Mouse (Mus musculus) T-helper 1 cell (primary cell): ENCODE data around the gene Kcnc4.

ENCODE experiments used
- in situ Hi-C: fragments of 300-600 bp; cut with MboI, MseI; formaldehyde crosslinking; loops from one replicate; pipeline ENCODE4 v1.15.1; 2025; ENCODE audit warnings: high pct_unique_total_duplicates

Kcnc4 gene

DNA sequence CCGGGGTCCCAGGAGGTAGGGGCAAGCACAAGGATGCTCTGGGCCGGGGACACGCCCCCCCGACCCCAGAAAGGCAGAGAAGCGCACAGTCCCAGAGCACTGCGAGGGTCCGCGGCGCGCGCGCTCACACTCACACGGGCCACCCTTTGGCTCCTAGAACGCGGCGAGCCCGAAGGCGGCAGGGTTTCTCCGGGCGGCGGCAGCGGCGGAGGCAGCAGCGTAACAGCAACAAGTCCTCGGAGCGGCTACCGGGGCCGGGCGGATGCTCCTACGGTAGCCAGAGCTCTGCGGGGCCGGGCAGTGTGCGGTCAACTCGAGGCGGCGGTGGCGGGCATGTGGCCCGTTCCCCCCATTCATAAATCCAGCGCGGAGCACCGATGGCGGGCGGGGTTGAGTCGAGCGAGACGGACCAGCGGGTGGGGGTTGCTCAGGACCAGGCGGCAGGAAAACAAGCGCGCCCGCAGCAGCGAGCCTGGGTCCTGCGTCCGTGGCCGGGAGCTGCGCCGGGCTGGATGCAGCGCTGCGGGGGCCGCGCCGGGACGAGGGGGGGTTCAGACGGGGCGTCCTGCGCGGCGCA lies at the start of gene Kcnc4:
Gene Kcnc4, minus strand, starts transcription at position 357 of the 577 bp plus-strand sequence.
- in situ Hi-C loops: no loop called here

DNA sequence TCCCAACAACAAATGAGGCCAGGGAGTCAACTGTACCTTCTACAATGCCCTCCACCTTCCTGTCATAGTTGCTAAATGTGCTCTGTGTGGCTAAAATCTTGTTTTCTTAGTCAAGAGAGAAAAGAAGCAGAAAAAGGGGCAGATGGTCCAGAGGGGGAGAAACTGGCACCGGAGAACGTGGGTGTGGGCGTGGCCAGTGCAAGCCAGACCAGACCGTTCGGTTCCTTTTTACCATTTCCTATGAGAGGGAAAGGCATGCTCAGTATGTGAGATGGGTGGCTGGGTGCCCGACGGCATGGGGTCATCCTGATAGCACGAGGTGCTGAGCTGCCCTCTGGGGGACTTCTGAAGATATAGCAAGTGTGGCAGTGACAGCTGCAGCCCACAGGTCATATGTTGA lies 49.3 kb upstream of the Kcnc4 start:
- in situ Hi-C loops: no loop called here

DNA sequence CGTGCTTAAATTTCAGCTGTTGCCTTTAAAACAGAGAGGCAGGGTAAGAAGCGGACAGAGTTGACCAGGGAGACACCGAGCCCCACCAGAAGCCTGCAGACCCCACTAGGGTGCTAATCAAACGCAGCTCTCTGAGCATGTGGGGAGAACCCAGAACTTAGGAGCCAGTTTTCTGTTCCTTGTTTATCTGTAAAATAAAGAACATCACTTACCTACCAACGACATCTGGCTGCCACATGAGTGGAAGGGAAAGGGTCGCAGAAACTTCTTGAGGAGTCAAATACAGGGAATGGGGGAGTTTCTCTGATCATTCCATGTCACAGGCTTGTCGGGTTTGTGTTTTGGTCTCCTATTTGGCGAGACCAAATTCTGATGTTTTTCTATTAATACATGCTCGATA lies 48.6 kb upstream of the Kcnc4 start:
- in situ Hi-C loops: no loop called here

DNA sequence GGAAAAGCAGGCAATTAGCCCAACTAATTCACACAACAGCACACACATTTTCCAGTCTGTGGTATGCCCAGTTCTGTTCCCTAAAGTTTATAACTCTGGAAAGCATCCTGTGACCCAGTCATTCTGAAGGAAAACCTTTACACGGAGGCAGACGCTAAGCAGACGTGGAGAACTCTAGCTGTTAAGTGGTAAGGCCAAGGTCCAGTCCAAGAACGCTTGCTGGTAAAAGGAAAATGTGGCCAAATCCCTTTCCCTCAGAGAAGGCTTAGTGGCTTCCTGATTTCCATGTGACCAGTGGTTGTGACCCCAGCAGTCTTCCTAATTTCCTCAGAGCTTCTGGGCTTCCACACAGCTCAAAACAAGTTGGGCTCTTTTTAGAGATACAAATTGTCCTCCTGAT lies 47.2 kb upstream of the Kcnc4 start:
- in situ Hi-C loops: no loop called here

DNA sequence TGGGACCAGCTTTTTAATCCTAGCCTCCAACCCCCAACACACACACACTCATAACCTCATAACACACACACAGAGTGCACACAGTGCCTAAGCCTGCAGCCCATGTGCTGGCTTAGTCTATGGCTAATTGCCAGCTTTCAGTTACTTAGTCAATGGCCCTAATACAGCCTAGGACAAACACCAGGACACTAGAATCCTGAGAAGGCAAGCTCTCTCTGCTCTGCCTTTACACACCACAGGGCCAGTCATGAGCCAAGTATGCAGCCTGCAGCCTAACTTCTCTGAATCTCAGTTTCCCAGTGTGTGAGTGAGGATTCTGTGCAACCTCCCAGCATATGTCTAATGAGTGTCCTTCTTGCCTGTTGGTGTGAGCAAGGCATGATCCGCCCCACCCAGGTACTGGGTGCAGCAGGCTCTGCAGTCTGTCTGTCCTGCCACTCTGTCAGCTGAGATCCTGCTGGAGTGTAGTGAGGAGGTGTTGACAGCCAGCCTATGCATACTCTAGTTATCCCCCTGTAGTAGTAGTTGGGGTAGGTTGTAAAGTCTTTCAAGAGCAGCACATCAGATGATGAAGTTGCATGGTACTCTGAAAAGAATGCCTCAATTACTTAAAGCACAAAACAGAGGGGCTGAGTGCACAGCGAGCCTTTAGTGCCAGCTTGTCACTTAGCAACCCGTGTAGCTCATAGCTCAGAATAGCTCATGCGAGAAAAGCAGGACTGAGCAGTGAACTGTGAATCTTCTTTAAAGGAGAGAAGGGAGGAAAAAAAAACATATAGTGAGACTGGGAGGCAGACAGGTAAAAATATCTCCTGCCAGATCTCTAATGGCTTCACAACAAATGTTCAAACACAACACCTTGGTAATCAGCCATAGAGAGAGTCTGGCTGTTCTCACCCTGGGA lies 46.4 kb upstream of the Kcnc4 start:
- in situ Hi-C loops: no loop called here

DNA sequence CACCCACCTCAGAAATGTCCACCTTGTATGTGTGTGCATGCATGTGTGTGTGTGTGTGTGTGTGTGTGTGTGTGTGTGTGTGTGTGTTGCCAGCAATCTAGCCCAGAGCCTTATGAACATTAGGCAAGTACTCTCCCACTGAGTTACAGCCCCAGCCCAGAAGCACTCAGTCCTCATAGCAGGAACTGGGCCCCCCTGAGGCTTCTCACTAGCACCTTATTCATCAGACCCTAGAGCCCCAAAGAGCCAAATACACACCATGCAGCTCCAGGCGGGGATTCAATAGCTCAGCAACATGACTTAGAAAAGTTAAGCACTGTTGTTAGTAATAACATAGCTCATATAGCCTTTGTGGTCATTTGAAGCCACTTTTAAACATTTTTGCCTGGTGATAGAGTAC lies 45.2 kb upstream of the Kcnc4 start:
- in situ Hi-C loops: no loop called here

DNA sequence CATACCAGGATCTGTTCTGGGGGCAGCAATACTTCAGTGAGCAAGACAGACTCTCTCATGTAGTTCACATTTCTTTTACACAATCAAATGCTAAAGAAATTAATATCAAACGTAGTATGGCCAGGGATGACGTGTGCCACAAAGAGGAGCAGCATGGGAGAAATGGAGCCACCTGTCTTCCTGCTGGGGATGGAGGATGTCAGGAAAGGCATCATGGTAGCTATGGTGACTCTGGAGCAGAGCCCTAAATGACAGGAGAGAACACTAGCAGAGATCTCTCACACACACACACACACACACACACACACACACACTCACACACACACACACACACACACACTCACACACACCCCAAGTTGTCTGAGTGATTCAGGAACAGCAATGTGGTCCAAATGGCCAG lies 44.4 kb upstream of the Kcnc4 start:
- in situ Hi-C loops: no loop called here

DNA sequence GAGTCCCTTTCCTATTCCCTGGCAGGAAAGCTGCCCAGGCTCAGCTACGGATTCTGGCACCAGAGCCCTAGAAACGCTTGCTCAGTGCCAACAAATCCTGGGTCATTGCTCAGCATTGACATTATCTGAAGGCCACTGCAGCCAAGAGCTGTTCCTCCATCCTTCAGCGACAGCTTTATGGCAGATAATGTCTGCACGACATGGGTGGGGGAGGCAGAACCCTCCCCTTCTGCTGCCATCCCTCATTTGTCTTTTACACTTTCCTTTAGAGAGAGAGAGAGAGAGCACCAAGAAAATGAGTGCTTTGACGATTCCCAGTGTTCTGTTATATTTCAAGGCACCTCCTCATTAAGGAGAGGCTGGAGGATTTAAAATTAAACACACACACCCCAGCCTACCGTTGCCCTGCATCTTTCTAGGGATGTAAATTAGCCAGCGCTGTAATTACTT lies 42.4 kb upstream of the Kcnc4 start:
- in situ Hi-C loops: no loop called here

DNA sequence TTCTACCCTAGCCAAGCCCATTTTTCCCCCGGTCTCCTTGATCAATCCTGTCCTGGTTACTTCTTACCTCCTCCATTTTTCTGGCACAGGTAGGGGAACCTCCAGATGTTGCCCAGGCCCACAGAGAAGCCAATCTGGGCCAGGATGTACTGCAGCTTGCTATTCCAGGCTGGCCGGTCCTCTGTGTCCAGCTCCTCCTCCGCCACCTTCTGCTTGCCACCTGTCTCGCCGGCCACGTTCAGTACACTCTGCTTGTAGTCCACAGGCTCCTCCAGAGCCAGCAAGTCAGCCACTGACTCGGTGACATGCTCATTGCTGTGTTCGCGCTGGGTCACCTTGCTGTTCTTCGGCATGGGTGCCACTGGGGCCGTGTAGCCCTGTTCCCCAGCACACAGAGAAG lies 40.9 kb upstream of the Kcnc4 start:
- in situ Hi-C loops: no loop called here

DNA sequence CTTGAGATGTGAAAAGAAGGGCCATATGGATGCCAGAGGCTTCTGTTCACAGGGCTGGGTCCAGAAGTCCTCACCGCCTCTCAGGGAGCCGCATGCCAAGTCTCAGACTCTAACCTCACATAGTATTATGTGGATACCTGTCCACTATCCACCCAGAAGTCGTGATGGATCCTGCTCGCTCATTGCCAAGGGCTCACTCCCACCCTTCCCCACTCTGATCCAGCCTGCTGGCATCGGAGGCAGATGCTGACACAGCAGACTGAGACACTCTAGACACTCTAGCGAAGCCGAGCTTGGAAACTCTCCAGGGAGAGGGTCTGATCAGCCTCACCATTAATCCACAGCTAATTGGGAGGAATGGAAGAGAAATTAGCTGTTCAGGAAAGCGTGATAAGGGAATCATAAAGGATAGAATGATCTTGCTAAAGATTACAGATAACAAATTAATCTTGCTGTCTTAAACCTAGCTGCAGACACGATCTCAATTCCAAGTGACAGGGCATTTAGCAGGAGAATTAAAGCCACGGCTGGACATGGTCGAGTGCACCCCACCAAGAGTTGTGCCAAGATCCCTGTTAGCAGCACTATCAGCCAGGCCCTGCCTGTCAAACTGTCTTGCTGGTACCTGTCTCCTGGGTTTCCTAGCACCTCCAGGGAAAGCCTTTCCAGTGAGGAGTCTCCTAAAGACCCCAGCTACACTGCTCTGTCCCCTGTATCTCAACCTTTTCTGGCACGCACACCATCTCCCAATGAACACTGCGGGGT lies 36.9 kb upstream of the Kcnc4 start:
- in situ Hi-C loops: no loop called here

DNA sequence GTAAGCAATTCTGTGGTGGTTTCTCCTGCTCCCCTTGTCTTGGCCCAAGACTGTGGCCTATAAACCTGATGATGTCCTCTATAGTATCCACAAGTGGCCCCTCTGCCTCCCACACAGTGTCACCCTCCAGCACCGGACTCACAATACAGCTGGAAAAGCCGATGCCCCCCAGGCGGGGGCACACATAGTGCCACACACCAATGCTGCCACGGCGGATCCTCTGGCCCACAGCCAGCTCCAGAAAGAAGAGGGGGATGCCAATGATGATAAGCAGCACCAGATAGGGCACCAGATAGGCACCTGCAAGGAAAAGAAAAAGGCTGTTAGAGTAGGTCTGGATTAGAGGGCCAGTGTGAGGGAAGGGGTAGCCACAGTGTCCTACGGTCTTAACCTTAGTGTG lies 36.2 kb upstream of the Kcnc4 start:
- in situ Hi-C loops: no loop called here

DNA sequence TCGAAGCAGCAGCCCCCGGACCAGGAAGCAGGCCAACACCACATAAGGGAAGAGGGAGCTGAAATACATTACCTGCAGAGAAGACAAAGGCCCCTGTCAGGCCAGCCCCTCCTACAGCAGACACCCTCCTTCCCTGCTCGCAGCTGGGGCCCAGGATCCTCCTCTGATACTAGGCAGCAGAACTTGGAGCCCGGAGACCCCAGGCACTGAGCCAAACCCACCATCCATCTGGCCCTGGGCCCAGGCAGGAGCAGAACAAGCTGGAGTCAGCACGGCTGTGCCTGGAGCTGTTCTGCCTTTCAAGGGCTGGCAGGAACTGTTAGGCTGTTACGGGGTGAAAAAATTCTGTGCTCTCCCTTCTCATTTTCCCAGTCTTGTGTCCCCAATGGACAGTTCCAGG lies 32.1 kb upstream of the Kcnc4 start:
- in situ Hi-C loops: no loop called here

DNA sequence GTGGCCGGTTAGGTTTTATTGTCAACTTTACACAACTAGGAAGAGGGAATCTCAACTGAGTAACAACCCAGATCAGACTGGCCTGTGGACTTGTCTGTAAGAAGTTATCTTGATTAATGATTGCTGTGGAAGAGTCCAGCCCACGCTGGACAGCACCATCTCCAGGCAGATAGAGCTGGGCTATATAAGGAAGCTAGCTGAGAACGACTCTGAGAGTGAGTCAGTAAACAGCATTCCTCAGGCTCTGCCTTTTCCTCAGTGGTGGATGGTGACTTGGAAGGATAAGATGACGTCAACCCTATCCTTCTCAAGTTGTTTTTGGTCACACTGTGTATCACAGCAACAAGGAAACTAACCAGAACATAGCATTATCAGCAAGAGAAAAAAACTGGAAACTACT lies 29.3 kb upstream of the Kcnc4 start:
- in situ Hi-C loops: no loop called here

DNA sequence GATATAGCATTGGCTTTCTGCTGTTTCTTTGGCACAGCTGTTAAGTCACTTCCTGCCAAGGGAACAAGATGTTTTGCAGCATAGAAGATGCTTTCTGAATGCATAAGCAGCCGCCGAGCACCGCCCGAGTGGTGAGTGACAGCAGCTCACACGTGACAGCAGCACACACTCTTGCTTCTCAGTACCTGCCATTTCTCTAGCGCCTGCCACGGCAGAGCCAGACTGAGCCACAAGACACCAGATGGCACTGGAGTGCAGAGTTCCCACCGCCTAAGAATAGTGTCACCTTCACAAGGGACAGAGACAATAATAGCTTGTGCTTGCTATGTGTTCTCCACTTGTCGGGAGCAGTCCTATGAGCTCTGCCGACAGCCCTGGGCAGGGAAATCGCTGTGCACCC lies 23.9 kb upstream of the Kcnc4 start:
- in situ Hi-C loops: no loop called here

DNA sequence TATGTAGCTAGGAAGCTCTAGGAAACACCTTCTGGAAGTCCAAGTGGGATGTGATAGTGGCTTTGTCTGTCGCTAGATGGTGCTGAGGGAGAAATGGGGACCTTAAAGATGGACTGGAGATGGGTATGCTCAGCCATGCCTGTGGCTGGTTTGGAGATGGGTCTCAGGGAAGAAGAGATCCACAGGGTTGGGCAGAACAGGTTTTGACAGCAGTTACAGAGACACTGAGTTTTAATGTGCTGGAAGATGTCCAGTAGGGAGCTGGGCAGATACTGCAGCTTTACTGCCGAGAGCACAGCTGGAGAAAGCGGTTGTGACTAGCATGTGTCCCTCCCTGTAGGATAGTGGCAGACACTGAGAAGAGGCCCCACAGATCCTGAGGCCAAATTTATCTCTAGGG lies 21.3 kb upstream of the Kcnc4 start:
- in situ Hi-C loops: no loop called here

DNA sequence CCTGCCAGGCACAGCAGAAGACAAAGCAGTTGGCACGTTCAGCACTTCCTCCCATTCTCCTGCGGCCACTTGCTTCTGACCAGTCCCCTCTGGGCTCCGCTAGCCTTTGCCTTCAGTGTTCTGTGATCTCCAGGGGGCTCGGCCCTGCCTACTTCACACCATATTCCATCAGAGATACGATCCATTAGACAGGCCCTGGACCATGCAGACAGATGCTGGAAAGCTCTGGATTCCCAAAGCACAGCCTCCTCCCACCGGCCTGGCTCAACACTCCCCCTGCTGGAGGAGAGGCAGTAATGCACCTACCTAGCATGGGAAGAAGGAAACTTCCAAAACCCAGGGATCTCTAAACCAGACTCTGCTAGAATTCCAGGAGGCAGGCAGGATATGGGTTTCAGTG lies 12.8 kb upstream of the Kcnc4 start:
- in situ Hi-C loops: no loop called here

DNA sequence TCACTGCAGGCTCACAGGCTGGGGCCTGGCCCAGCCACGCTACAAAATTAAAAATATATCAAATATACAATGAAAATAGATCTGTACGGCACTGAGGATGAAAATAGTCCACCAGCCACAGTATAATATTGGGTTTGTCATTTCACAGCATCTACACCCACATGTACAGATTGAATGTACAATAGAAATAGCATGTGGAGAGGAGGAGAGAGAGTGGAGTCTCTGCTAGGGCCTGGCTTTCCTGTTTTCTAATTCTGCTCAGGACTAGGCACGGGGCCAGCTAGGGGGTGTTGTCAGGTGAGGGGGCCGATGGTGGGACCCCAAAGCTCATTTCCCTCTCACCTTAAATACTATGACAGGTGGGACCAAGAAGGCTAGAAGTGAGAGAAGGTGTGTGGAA lies 9.7 kb upstream of the Kcnc4 start:
- in situ Hi-C loops: no loop called here

DNA sequence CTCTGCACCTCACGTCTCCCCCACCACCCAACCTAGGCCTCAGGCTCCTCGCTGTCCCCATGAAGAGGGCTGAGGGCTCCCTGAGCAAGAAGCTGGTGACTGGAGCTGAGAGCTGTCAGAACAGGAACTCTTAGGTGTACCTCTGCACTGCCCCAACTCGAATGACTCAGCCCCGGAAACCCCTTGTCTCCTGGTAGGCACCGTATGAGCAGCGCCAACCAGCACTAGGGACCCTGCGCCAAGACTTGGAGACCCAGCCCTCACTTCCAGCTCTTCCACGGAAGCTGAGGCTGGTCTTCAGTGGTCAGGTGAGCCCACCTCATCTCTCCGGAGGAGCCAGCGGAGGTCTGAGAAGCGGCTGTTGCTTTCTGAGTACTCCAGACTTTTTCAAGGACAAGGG lies 8.8 kb upstream of the Kcnc4 start:
- in situ Hi-C loops: no loop called here

DNA sequence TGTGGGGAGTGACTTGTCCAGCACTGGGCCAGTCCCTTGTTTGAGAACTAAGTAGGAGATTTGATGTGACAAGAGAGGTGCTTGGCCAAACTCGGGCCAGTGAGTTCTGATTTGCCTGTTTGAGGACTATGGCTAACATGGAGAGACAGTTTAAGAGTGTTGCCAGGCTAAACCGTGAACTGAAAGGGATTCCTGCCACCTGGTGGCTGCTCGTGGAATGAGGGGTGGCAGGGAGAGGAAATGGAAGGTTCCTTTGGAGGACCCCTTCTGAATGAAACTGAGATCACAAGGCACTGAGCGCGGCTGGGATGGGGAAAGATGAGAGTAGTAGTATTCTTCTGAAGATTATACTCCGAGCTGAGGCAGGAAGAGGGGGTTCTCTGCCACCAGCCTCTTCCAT lies 7.2 kb upstream of the Kcnc4 start:
- in situ Hi-C loops: no loop called here

DNA sequence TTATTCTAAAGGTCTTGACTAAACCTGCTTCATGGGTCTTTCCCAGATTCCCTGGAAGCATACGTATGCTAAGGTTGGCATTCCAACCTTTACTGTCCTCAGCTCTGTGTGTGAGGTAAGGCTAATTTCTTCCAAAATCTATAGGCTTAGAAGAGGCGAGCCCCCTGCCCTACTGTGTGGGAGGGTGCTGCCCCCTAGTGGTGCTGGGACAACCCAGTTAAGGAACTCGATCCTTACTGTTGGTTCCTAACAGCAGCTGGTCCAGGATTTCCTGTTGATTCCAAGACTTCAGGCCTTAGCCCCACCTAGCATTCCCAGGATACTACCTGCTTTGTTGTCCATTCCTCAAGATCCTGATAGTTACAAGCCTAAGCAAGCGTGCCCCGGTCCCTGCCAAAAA lies 2.8 kb upstream of the Kcnc4 start:
- in situ Hi-C loops: loop anchor here (5.0 kb wide), 2 partner anchors 110 to 220 kb away; no protein-coding TSS in a partner anchor

DNA sequence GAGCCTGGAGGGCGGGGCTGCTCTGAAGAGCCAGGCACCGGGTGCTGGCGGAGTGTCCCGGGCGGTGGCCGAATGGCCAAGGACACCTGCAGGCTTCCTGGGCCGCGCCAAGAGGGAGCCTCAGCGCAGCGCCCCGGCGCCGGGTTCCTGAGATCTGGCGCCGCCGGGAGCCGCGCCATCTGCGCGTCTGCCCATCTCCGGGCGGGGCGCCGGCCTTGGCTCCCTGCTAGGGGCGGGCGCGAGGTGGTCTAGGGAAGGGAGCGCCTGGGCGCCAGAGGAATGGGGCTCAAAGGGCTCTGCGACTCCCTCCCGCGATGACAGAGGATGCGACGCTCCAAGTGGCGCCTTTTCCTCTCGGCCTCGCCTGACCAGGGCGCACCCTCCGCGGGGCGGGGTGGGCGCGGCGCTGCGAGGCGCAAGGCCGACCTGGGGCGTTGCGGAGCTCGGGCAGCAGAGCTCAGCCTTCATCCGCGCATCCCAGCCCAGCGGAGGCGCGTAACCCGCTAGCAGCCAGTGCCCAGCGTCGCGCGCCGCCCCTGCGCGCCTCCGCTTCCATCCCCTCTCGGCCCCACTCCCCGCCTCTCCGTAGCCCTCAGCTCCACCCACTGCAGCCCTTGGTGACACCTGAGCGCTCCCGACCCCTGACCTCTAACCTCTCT lies 550 bp upstream of the Kcnc4 start:
- in situ Hi-C loops: loop anchor here (5.0 kb wide), 2 partner anchors 108 to 218 kb away; no protein-coding TSS in a partner anchor
